Mouse (Mus musculus) induced T-regulatory cell, adult 2 months (primary cell): Measurements from ENCODE around the gene Slfn14.

Source experiments
- DNase-seq: peaks from one replicate; pipeline ENCODE4 v3.0.0-alpha.2; 2012; ENCODE audit warnings: low read depth

Gene Slfn14

DNA sequence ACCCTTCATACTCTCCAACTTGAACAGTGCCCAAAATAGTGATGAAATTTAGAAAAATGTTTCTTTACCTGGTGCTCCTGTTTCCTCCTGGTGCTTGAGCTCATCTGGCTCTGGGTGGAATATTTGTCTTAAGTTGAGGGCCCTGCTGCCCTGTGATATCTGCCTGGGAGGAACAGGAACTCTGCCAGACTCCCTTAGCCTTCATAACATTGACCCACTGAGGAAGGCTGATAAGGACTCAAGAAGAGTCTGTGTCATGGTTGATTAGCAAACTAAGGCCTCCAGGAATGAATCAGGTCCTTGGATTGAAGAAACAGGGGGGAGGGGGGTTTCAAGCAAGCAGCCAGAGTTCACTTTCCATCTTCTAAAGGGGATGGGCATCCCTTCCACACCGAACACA, at the start of gene Slfn14:
Gene Slfn14 (minus strand): TSS at position 161 of the 400 bp plus-strand sequence.
- no peak for DNase-seq

GRCm38 (mm10) chr11:83335826-83336225, 49.3 kb upstream of the Slfn14 start:
- no peak for DNase-seq

DNA sequence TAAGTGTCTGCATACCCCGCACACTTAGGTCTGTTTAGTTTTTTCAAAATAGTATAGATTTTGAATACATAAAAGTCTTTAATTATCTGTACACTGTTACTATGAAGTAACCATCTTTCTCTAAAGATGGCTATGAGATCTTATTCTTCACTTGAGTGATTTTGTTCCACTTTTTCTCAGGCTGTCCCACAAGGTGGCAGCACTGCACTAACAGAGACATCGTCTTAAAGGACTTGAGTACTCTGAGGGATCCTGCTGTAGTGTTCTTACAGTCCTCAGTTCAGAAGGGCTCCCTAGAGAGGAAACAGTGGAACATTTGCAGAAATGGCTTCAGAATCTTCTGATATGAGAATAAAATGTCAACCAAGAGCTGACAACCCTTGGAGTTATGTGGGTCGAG, 40.9 kb upstream of the Slfn14 start:
- DNase-seq: peak; percentile 75

GRCm38 (mm10) chr11:83326692-83327091, 40.2 kb upstream of the Slfn14 start:
- peak; percentile 9 for DNase-seq

GRCm38 (mm10) chr11:83319048-83319447, 32.5 kb upstream of the Slfn14 start:
- no peak for DNase-seq

GRCm38 (mm10) chr11:83312471-83312870, 25.9 kb upstream of the Slfn14 start:
- DNase-seq: no peak

- no peak for DNase-seq
Measured at GRCm38 (mm10) chr11:83306700-83307253, 20.3 kb upstream of the Slfn14 start.

GRCm38 (mm10) chr11:83304485-83304884, 18.0 kb upstream of the Slfn14 start:
- no peak for DNase-seq

GRCm38 (mm10) chr11:83303751-83304150, 17.2 kb upstream of the Slfn14 start:
- peak; percentile 35 for DNase-seq

DNA sequence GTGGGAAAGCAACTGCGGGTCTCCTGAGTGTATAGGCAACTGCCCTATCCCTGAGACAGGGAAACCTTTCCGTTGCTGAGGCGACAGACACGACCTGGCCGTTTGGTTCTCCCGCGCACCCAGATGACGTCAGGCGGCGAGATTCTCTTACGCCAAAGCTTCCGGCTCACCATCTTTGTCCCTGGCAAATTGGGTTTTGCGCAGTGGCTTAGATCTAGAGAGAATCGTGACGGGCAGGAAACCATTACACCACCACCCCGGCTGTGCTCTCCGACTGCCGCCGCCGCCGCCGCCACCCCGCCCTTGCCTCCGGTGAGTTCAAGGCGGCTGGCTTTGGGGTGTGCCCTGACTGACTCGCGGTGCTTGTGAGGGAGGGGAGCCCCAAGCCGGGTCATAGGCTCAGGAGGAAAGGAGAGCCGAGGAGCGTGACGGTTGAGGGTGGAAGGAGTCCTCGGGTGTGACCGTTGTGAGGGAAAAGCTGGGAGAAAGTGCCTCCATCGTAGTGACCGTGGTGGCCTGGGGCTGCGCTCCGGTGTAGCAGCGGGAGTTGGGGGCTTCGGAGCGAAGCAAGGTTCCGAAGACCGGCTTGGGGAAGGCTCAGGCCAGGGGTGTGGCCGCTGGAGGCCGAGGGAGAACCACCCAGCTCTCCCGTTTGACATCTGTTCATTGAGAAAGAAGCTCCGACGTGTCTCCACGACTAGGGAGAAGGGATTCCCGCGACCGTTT, 16.2 kb upstream of the Slfn14 start, which contains the start of gene Pex12:
Gene Pex12 (minus strand): TSS at position 61 of the 726 bp plus-strand sequence.
- DNase-seq: peak; percentile 100

GRCm38 (mm10) chr11:83302124-83302523, 15.6 kb upstream of the Slfn14 start:
- no peak for DNase-seq

- DNase-seq: peak; percentile 31
Measured at GRCm38 (mm10) chr11:83301431-83301831, 14.9 kb upstream of the Slfn14 start.

DNA sequence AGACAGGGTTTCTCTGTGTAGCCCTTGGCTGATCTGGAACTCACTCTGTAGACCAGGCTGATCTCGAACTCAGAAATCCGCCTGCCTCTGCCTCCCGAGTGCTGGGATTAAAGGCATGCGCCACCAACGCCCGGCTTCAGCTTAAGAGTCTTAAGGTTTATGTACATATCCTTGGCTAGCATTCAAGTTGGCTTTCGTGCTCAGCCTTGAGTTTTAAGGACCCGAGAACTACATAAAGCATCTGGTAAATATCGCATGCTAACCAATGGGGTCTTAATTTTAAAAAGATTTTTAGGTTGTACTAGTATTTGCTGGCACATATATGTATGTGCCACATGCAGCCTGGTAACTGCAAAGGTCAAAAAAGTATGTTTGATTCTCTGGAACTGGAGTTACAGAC, 13.2 kb upstream of the Slfn14 start:
- no peak for DNase-seq

- DNase-seq: peak; percentile 97
Measured at GRCm38 (mm10) chr11:83298225-83299195, 12.0 kb upstream of the Slfn14 start, which contains the start of gene Ap2b1. Ap2b1 (plus strand) TSS chr11:83299024.

DNA sequence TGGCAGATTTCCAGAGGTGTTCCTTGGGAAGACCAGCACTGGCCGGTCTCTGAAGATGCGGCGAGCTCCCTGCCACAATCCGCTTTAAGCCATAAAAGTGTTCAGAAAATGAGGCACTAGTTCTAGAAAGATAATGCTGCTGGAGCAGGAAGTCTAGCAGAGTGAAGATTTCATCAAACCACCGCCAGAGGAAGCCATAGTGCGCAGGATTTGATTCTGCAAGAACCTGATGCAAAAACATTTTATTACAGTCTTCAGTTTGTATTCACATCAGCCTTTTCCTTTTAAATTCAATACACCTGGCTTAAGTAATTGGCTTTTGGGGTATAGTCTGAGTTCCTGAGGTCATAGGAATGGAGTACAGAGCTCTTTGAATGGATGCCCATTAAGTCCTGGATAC, 11.3 kb upstream of the Slfn14 start:
- DNase-seq: peak; percentile 55

DNA sequence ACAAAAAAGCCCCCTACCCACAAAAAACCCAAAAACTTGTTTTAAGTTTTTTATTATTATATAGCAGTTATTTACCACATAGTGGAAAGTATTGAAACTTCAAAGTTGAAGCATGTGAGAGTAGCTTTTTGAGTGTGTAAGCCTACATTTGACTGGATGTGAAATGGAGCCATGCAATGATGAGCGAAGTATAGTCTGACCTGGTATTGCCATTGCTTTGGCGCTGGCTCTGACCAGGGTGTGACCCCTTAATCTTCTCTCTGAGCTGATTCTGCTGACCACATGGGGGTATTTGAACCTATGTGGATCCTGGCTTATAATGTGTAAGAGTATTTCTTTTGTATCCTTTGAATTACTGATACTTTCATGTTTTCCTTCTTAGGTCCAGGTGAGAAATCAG, 7.6 kb upstream of the Slfn14 start:
- no peak for DNase-seq

DNA sequence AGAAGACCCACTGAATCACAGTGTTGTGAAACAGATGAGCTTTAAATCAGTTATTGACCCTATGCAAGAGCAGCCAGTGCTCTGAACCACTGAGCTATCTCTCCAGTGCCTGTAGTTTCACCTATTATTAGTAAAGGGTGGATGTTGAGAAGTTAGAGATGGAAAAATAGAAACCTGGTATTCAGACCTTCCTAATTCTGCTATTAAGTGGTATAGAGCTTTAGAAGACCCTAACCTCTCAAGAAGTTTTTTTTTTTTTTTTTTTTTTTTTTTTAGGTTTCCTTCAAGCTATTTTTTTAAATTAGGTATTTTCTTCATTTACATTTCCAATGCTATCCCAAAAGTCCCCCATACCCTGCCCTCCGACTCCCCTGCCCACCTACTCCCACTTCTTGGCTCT, 6.7 kb upstream of the Slfn14 start:
- DNase-seq: no peak

- DNase-seq: peak; percentile 59
Measured at GRCm38 (mm10) chr11:83292251-83292587, 5.7 kb upstream of the Slfn14 start.

DNA sequence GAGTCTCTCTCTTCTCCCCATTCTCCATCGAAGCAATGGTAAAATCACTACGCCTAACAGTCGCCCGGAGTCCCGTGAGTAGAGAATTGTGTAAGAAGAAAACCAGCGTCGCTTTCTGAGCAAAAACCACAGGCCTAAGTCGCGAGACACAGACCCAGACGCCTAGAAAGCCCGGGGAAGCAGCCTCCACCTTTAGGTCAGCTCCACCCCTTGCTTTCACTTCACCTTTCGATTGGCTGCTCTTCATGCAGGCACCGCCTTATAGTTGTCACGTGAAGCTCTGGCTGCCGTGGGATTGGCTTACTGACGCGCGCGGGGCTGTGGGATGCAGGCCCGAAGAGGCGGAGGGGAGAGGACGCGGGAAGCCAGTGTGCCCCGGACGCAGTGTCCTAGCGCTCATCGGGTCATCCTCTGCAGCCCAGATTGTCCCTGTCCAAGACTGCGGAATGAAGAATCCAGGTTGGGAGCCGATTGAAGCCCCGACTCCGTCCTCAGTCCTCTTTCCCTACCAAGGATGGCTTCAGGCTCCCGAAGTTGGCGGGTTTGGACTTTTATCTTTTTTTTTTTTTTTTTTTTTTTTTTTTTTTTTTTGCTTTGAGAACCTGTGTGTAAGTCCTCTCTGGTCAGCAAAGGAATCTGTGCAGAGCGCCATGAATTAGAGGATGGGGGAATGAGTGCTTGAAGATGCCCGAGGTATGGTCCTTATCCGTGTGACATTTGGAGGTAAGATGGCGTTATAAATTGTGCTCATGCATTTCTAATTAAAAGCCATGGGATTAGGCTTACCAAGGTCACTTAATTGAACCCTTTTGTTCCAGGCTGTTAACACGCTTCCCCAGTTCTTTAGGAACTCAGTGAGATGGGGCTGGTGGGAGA, 5.1 kb upstream of the Slfn14 start:
- DNase-seq: peak; percentile 98

DNA sequence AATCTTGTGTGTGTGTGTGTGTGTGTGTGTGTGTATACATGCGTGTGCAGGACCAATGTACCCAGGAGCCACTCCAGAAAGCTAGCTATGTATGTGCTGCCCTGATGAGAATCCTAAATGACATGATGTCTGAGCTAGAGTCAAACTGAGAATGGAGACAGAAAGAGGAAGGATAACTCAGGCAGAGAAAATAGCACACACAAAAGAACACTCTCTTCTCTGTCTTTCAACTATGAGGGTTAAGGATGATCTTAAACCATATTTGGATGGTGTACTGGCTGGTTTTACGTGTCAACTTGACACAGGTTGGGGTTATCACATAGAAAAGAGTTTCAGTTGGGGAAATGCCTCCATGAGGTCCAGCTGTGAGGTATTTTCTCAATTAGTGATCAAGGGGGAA, 3.1 kb upstream of the Slfn14 start:
- no peak for DNase-seq

GRCm38 (mm10) chr11:83289036-83289435, 2.5 kb upstream of the Slfn14 start:
- DNase-seq: no peak

DNA sequence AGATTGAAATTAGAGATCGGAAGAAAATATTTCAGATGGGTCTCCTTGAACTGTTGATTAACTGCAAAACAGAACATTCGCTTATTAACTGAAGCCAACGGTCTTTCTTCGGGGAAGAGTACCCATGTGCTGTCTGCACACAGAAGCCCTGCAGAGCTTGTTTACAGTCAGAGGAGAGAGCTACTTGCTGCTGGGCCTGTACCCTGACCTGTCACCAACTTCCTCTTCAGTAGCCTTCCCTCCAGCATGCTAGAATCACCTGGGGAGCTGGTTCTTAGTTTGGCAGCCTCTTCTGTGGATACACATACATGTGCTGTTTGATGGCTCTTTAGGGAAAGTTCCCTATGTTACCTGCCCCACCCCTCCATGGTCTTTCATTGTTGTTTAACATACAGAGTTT, 899 bp downstream of the Slfn14 start:
- no peak for DNase-seq
